Comparison of ENCODE assay signal across 9 mouse cellular contexts in genomic region chr3:56753654-56754053, GRCm38 (mm10).
A peak's percentile ranks its signal among the peaks of the same experiment; 100 is the strongest.
DNase-seq lines count a peak whose midpoint lies in the region; ATAC-seq lines count a peak whose summit lies in the region.
"Had no signal": no experiment of that assay in that cellular context is flagged by ENCODE, and none has a peak within 500 bp of the region (broad histone marks: within the 10 kb centered on the region; RNA-seq: fewer than 3 reads in every experiment).

No protein-coding gene starts in this region.

- no peak overlapping the region for H3K4me3 ChIP-seq in hindbrain, embryonic 11.5 days (ENCODE audit: low read depth, low read length)
- no peak overlapping the region for H3K4me3 ChIP-seq in hindbrain, embryonic 13.5 days
- H3K4me3 ChIP-seq in forebrain, embryonic 14.5 days (ENCODE audit: low read depth, low read length), result no peak overlapping the region
- H3K4me3 ChIP-seq in lung, embryonic 16.5 days (ENCODE audit: low read length), result no peak overlapping the region
- H3K4me3 ChIP-seq: limb, embryonic 15.5 days had no signal

- H3K27ac ChIP-seq in hindbrain, embryonic 11.5 days (ENCODE audit: low read depth, low read length), result no peak overlapping the region
- H3K27ac ChIP-seq in hindbrain, embryonic 13.5 days, result no peak overlapping the region
- no peak overlapping the region for H3K27ac ChIP-seq in forebrain, embryonic 14.5 days (ENCODE audit: low read depth, low read length)
- H3K27ac ChIP-seq in lung, embryonic 16.5 days (ENCODE audit: low read length), result no peak overlapping the region
- H3K27ac ChIP-seq: limb, embryonic 15.5 days had no signal

- ATAC-seq in hindbrain, embryonic 11.5 days (ENCODE audit: low FRiP score), result peak; percentile 78
- ATAC-seq in hindbrain, embryonic 13.5 days (ENCODE audit: low FRiP score), result no peak
- ATAC-seq in forebrain, embryonic 14.5 days, result no peak
- peak; percentile 34; the same call in 1 of the 2 replicates for ATAC-seq in lung, embryonic 16.5 days (ENCODE audit: low read depth)

- no peak overlapping the region for H3K9ac ChIP-seq in hindbrain, embryonic 11.5 days (ENCODE audit: low read depth, low read length)
- no peak overlapping the region for H3K9ac ChIP-seq in hindbrain, embryonic 13.5 days
- no peak overlapping the region for H3K9ac ChIP-seq in forebrain, embryonic 14.5 days (ENCODE audit: low read length)
- no peak overlapping the region for H3K9ac ChIP-seq in lung, embryonic 16.5 days (ENCODE audit: low read length)
- H3K9ac ChIP-seq: limb, embryonic 15.5 days had no signal

- WGBS in hindbrain, embryonic 11.5 days, result 38% methylated on average over 3 of the region's 3 CpGs
- 33% methylated on average over 3 of the region's 3 CpGs for WGBS in hindbrain, embryonic 13.5 days
- WGBS in forebrain, embryonic 14.5 days, result 60% methylated on average over 3 of the region's 3 CpGs
- WGBS in lung, embryonic 16.5 days, result 3% methylated on average over 3 of the region's 3 CpGs

- H3K27me3 ChIP-seq in hindbrain, embryonic 11.5 days (ENCODE audit: control insufficient read depth, insufficient read depth, low read length), result no peaks in the 10 kb centered on the region
- no peaks in the 10 kb centered on the region for H3K27me3 ChIP-seq in hindbrain, embryonic 13.5 days
- H3K27me3 ChIP-seq in forebrain, embryonic 14.5 days (replicated peaks; ENCODE audit: control insufficient read depth, insufficient read depth, low read length), result no peaks in the 10 kb centered on the region
- no peaks in the 10 kb centered on the region for H3K27me3 ChIP-seq in lung, embryonic 16.5 days (ENCODE audit: control insufficient read depth, insufficient read depth, low read depth, low read length)
- H3K27me3 ChIP-seq: limb, embryonic 15.5 days had no signal

- H3K36me3 ChIP-seq in hindbrain, embryonic 11.5 days (ENCODE audit: control insufficient read depth, insufficient read depth, low read length), result no peaks in the 10 kb centered on the region
- no peaks in the 10 kb centered on the region for H3K36me3 ChIP-seq in hindbrain, embryonic 13.5 days
- no peaks in the 10 kb centered on the region for H3K36me3 ChIP-seq in forebrain, embryonic 14.5 days (ENCODE audit: control insufficient read depth, insufficient read depth, low read length)
- no peaks in the 10 kb centered on the region for H3K36me3 ChIP-seq in lung, embryonic 16.5 days (ENCODE audit: control insufficient read depth, insufficient read depth, low read length)
- H3K36me3 ChIP-seq: limb, embryonic 15.5 days had no signal

- H3K4me1 ChIP-seq in hindbrain, embryonic 11.5 days (replicated peaks; ENCODE audit: control insufficient read depth, insufficient read depth, low read length), result no peaks in the 10 kb centered on the region
- peaks cover 4% of the 10 kb centered on the region; the same call in 1 of the 2 replicates for H3K4me1 ChIP-seq in hindbrain, embryonic 13.5 days (replicated peaks)
- H3K4me1 ChIP-seq in forebrain, embryonic 14.5 days (ENCODE audit: control insufficient read depth, insufficient read depth, low read length), result no peaks in the 10 kb centered on the region
- H3K4me1 ChIP-seq in lung, embryonic 16.5 days (replicated peaks; ENCODE audit: control insufficient read depth, insufficient read depth, low read length), result no peaks in the 10 kb centered on the region
- H3K4me1 ChIP-seq: limb, embryonic 15.5 days had no signal

- DNase-seq in hindbrain, embryonic 11.5 days (ENCODE audit: low spot score), result peak; percentile 60
- DNase-seq in adrenal gland, postnatal 25 days, result peak; percentile 54
- DNase-seq in forebrain, embryonic 14.5 days (ENCODE audit: low spot score), result peak; percentile 24
- DNase-seq in heart, postnatal 4 days, result peak; percentile 88
- DNase-seq in layer of hippocampus, adult 8-10 months (ENCODE audit: low spot score in 2 of 2), result no peak
- no peak for DNase-seq in thymus, postnatal 4 days

- H3K9me3 ChIP-seq in hindbrain, embryonic 11.5 days (ENCODE audit: control insufficient read depth, low read length), result no peaks in the 10 kb centered on the region
- no peaks in the 10 kb centered on the region for H3K9me3 ChIP-seq in hindbrain, embryonic 13.5 days
- H3K9me3 ChIP-seq in forebrain, embryonic 14.5 days (replicated peaks; ENCODE audit: control insufficient read depth, low read length), result no peaks in the 10 kb centered on the region
- H3K9me3 ChIP-seq in lung, embryonic 16.5 days (ENCODE audit: control insufficient read depth, low read length), result no peaks in the 10 kb centered on the region
- H3K9me3 ChIP-seq: limb, embryonic 15.5 days had no signal

- H3K4me2 ChIP-seq in hindbrain, embryonic 11.5 days (replicated peaks; ENCODE audit: low read depth, low read length), result no peak overlapping the region
- H3K4me2 ChIP-seq in hindbrain, embryonic 13.5 days, result no peak overlapping the region
- no peak overlapping the region for H3K4me2 ChIP-seq in forebrain, embryonic 14.5 days (ENCODE audit: low read length)
- H3K4me2 ChIP-seq in lung, embryonic 16.5 days (ENCODE audit: low read depth, low read length), result no peak overlapping the region
- H3K4me2 ChIP-seq: limb, embryonic 15.5 days had no signal

Comparison
In these comparisons a context has a peak if more than half of its experiments do, and no peak if none do; other contexts are left out.
1. ATAC-seq: peak in hindbrain, embryonic 11.5 days (single experiment) and lung, embryonic 16.5 days (single experiment); none in hindbrain, embryonic 13.5 days (single experiment) and forebrain, embryonic 14.5 days (single experiment).
2. DNase-seq: peak in hindbrain, embryonic 11.5 days (single experiment), adrenal gland, postnatal 25 days (single experiment), forebrain, embryonic 14.5 days (single experiment) and heart, postnatal 4 days (single experiment); none in layer of hippocampus, adult 8-10 months (0 of 2) and thymus, postnatal 4 days (single experiment).